Mouse (Mus musculus): Measurements from ENCODE around the gene Litaf. TPM values are rescaled to one million over a fixed set of nuclear protein-coding genes. Genes with fewer than 3 reads are reported as not detected.

Litaf gene
- 87.2 and 90.2 TPM in 2 replicates for polyA plus RNA-seq (2014; fragmentation: Nextera tagmentation; extraction: Ambion mirVana)

DNA sequence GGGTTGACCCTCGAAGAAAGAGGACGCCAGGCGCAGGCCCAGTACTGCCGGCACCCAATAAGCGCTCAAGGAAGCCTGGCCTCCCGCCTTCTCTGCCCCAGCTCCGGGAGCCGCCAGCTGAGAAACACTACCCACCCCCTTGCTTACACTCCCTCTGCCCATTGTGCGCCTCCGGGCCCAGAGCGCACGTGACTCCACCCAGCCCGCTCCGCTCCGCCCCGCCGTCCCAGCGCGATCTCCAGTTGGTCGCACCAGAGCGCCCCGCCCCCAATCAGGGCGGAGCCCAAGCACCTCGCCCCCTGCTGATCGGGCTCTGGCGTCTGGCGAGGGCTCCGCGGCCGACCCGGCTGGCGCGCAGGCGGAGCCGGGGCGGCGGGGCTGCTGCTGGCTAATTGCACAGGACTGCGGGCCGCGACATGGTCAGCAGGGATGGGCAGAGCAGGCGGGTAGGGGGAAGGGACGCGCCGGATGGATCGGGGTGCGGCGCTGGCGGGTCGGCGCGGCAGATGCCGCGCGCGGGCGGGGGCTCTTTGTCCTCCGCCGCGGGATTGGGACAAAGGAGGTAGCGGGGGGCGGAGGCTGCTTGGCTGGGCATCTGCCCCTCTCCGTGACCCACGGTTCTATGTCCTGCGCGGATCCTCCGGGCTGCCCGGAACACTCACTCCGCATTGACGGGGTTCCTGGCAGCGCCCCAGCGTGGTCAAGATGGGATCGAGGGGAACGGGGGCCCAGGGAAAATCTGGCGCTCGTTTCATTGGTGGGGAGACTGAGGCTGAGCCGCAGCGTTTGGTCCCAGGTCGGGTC is at the start of gene Litaf:
TSS of gene Litaf (minus strand) at position 129 of the 804 bp plus-strand sequence.
- peak within 1 kb of the TSS; percentile 86 for H3K4me2 ChIP-seq (ENCODE audit: low read depth, severe bottlenecking)
- H3K4me3 ChIP-seq (ENCODE audit: low read depth, low read length): peak within 1 kb of the TSS; percentile 89
- no peaks in the 10 kb centered on the region for H3K27me3 ChIP-seq (ENCODE audit: control insufficient read depth, insufficient read depth, low read length)
- H3K36me3 ChIP-seq (ENCODE audit: control insufficient read depth, insufficient read depth, low read length): 0 out of 2 replicates have a peak, but pooled peaks cover 3% of the 10 kb centered on the region
- peak within 1 kb of the TSS; percentile 98 for H3K9ac ChIP-seq (ENCODE audit: low read length)
- ATAC-seq (ENCODE audit: insufficient number of reproducible peaks, low FRiP score, low TSS enrichment, low read depth) (peak; percentile 98), DNase-seq (ENCODE audit: low spot score) (peak; percentile 99)
- under 1% methylated on average over 61 of the region's 78 CpGs for WGBS
- peaks cover 25% of the 10 kb centered on the region for H3K4me1 ChIP-seq (ENCODE audit: control insufficient read depth, insufficient read depth, low read length)
- H3K9me3 ChIP-seq (ENCODE audit: control insufficient read depth, low read length): no peaks in the 10 kb centered on the region
- H3K27ac ChIP-seq (replicated peaks; ENCODE audit: low read depth, low read length): peak within 1 kb of the TSS; percentile 92

GRCm38 (mm10) chr16:11109198-11109740 is 43.3 kb upstream of the Litaf start:
- Histone ChIP-seq H3K27ac (replicated peaks; ENCODE audit: low read depth, low read length) (no peak overlapping the region), H3K36me3 (ENCODE audit: control insufficient read depth, insufficient read depth, low read length) (no peaks in the 10 kb centered on the region; the same call in 1 of the 2 replicates), H3K9ac (ENCODE audit: low read length) (no peak overlapping the region), H3K4me3 (ENCODE audit: low read depth, low read length) (no peak overlapping the region), H3K9me3 (ENCODE audit: control insufficient read depth, low read length) (no peaks in the 10 kb centered on the region), H3K4me1 (ENCODE audit: control insufficient read depth, insufficient read depth, low read length) (no peaks in the 10 kb centered on the region), H3K4me2 (ENCODE audit: low read depth, severe bottlenecking) (no peak overlapping the region), H3K27me3 (ENCODE audit: control insufficient read depth, insufficient read depth, low read length) (no peaks in the 10 kb centered on the region)
- DNase-seq (ENCODE audit: low spot score): no peak
- 78% methylated on average over 4 of the region's 4 CpGs for WGBS
- no peak for ATAC-seq (ENCODE audit: insufficient number of reproducible peaks, low FRiP score, low TSS enrichment, low read depth)

GRCm38 (mm10) chr16:11104905-11105304 is 38.9 kb upstream of the Litaf start:
- ATAC-seq (ENCODE audit: insufficient number of reproducible peaks, low FRiP score, low TSS enrichment, low read depth) (no peak), DNase-seq (ENCODE audit: low spot score) (no peak)
- WGBS: 78% methylated on average over 1 of the region's 1 CpGs
- no peak overlapping the region for H3K4me3 ChIP-seq (ENCODE audit: low read depth, low read length)
- no peak overlapping the region for H3K4me2 ChIP-seq (ENCODE audit: low read depth, severe bottlenecking)
- no peak overlapping the region for H3K27ac ChIP-seq (replicated peaks; ENCODE audit: low read depth, low read length)
- H3K4me1 ChIP-seq (ENCODE audit: control insufficient read depth, insufficient read depth, low read length): no peaks in the 10 kb centered on the region
- H3K36me3 ChIP-seq (ENCODE audit: control insufficient read depth, insufficient read depth, low read length): no peaks in the 10 kb centered on the region; the same call in 1 of the 2 replicates
- H3K9me3 ChIP-seq (ENCODE audit: control insufficient read depth, low read length): no peaks in the 10 kb centered on the region
- H3K9ac ChIP-seq (ENCODE audit: low read length): no peak overlapping the region
- no peaks in the 10 kb centered on the region for H3K27me3 ChIP-seq (ENCODE audit: control insufficient read depth, insufficient read depth, low read length)

DNA sequence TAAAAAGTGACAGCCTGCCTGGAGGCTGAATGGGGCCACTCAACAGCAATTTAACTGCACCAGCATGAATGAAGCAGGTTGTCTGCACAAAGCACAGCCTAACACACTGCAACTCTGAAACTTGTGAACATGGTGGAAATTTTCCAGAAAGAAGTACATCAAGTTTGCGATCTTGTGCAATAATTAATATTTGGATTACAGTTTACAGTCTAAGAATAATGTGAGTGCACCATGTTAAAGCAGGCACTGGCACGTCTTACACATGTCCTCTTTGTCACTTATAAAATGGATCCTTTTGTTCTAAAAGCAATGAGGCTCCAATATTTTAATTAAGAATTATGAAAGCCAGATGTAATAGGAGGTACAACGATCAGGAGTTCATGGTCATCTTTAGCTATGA is 31.3 kb upstream of the Litaf start:
- no peaks in the 10 kb centered on the region for H3K4me1 ChIP-seq (ENCODE audit: control insufficient read depth, insufficient read depth, low read length)
- no peak overlapping the region for H3K4me2 ChIP-seq (ENCODE audit: low read depth, severe bottlenecking)
- H3K36me3 ChIP-seq (ENCODE audit: control insufficient read depth, insufficient read depth, low read length): no peaks in the 10 kb centered on the region
- no peak for DNase-seq (ENCODE audit: low spot score)
- no peak overlapping the region for H3K27ac ChIP-seq (replicated peaks; ENCODE audit: low read depth, low read length)
- no peaks in the 10 kb centered on the region for H3K9me3 ChIP-seq (ENCODE audit: control insufficient read depth, low read length)
- H3K4me3 ChIP-seq (ENCODE audit: low read depth, low read length): no peak overlapping the region
- ATAC-seq (ENCODE audit: insufficient number of reproducible peaks, low FRiP score, low TSS enrichment, low read depth): no peak
- no peaks in the 10 kb centered on the region for H3K27me3 ChIP-seq (ENCODE audit: control insufficient read depth, insufficient read depth, low read length)
- WGBS: 88% methylated on average over 3 of the region's 3 CpGs
- no peak overlapping the region for H3K9ac ChIP-seq (ENCODE audit: low read length)

GRCm38 (mm10) chr16:11093717-11094386 is 27.9 kb upstream of the Litaf start:
- Histone ChIP-seq H3K9ac (ENCODE audit: low read length) (no peak overlapping the region), H3K9me3 (ENCODE audit: control insufficient read depth, low read length) (no peaks in the 10 kb centered on the region), H3K4me1 (ENCODE audit: control insufficient read depth, insufficient read depth, low read length) (no peaks in the 10 kb centered on the region), H3K27me3 (ENCODE audit: control insufficient read depth, insufficient read depth, low read length) (no peaks in the 10 kb centered on the region), H3K4me3 (ENCODE audit: low read depth, low read length) (no peak overlapping the region), H3K4me2 (ENCODE audit: low read depth, severe bottlenecking) (no peak overlapping the region), H3K36me3 (ENCODE audit: control insufficient read depth, insufficient read depth, low read length) (peaks cover 4% of the 10 kb centered on the region; the same call in 1 of the 2 replicates), H3K27ac (replicated peaks; ENCODE audit: low read depth, low read length) (no peak overlapping the region)
- WGBS: 92% methylated on average over 13 of the region's 13 CpGs
- ATAC-seq (ENCODE audit: insufficient number of reproducible peaks, low FRiP score, low TSS enrichment, low read depth) (no peak), DNase-seq (ENCODE audit: low spot score) (no peak)

DNA sequence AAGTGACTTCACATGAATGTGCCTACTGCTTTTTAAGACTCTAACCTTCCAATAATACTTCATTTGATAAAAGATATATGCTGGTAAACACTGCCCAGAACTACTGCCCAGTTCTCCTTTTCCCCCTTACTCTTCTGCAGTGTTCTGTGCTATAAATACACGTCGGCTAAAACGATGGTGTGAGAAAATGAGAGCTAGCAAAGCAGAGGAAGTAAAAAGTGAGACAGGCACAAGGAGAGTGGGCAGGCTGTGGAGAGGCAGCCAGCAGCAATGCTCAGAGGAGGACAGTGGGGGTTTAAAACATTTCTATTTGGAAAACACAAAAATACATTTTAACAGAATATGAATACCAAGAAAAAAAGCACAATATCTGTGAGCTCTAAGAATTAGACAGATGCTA is 26.6 kb upstream of the Litaf start:
- WGBS: 93% methylated on average over 3 of the region's 3 CpGs
- H3K9ac ChIP-seq (ENCODE audit: low read length): no peak overlapping the region
- no peak for ATAC-seq (ENCODE audit: insufficient number of reproducible peaks, low FRiP score, low TSS enrichment, low read depth)

GRCm38 (mm10) chr16:11092061-11092460 is 26.1 kb upstream of the Litaf start:
- Histone ChIP-seq H3K27me3 (ENCODE audit: control insufficient read depth, insufficient read depth, low read length) (no peaks in the 10 kb centered on the region), H3K4me1 (ENCODE audit: control insufficient read depth, insufficient read depth, low read length) (no peaks in the 10 kb centered on the region), H3K9me3 (ENCODE audit: control insufficient read depth, low read length) (no peaks in the 10 kb centered on the region), H3K4me2 (ENCODE audit: low read depth, severe bottlenecking) (no peak overlapping the region), H3K4me3 (ENCODE audit: low read depth, low read length) (no peak overlapping the region), H3K36me3 (ENCODE audit: control insufficient read depth, insufficient read depth, low read length) (peaks cover 4% of the 10 kb centered on the region; the same call in 1 of the 2 replicates), H3K9ac (ENCODE audit: low read length) (no peak overlapping the region), H3K27ac (replicated peaks; ENCODE audit: low read depth, low read length) (no peak overlapping the region)
- no peak for ATAC-seq (ENCODE audit: insufficient number of reproducible peaks, low FRiP score, low TSS enrichment, low read depth)
- no peak for DNase-seq (ENCODE audit: low spot score)
- WGBS: 81% methylated on average over 4 of the region's 4 CpGs

More for the DNA sequence above, 26.6 kb upstream of the Litaf start:
- peaks cover 4% of the 10 kb centered on the region; the same call in 1 of the 2 replicates for H3K36me3 ChIP-seq (ENCODE audit: control insufficient read depth, insufficient read depth, low read length)
- no peaks in the 10 kb centered on the region for H3K4me1 ChIP-seq (ENCODE audit: control insufficient read depth, insufficient read depth, low read length)
- DNase-seq (ENCODE audit: low spot score): no peak
- no peaks in the 10 kb centered on the region for H3K9me3 ChIP-seq (ENCODE audit: control insufficient read depth, low read length)
- H3K27me3 ChIP-seq (ENCODE audit: control insufficient read depth, insufficient read depth, low read length): no peaks in the 10 kb centered on the region
- H3K4me3 ChIP-seq (ENCODE audit: low read depth, low read length): no peak overlapping the region
- H3K27ac ChIP-seq (replicated peaks; ENCODE audit: low read depth, low read length): no peak overlapping the region
- no peak overlapping the region for H3K4me2 ChIP-seq (ENCODE audit: low read depth, severe bottlenecking)

GRCm38 (mm10) chr16:11090836-11091570 is 25.0 kb upstream of the Litaf start:
- DNase-seq (ENCODE audit: low spot score) (no peak), ATAC-seq (ENCODE audit: insufficient number of reproducible peaks, low FRiP score, low TSS enrichment, low read depth) (no peak)
- H3K9me3 ChIP-seq (ENCODE audit: control insufficient read depth, low read length): no peaks in the 10 kb centered on the region
- no peak overlapping the region for H3K4me2 ChIP-seq (ENCODE audit: low read depth, severe bottlenecking)
- no peaks in the 10 kb centered on the region for H3K4me1 ChIP-seq (ENCODE audit: control insufficient read depth, insufficient read depth, low read length)
- no peak overlapping the region for H3K9ac ChIP-seq (ENCODE audit: low read length)
- H3K36me3 ChIP-seq (ENCODE audit: control insufficient read depth, insufficient read depth, low read length): peaks cover 4% of the 10 kb centered on the region; the same call in 1 of the 2 replicates
- no peaks in the 10 kb centered on the region for H3K27me3 ChIP-seq (ENCODE audit: control insufficient read depth, insufficient read depth, low read length)
- H3K27ac ChIP-seq (replicated peaks; ENCODE audit: low read depth, low read length): no peak overlapping the region
- no peak overlapping the region for H3K4me3 ChIP-seq (ENCODE audit: low read depth, low read length)
- WGBS: 85% methylated on average over 10 of the region's 10 CpGs

Measured in limb, embryonic 11.5 days (tissue).